Mouse (Mus musculus) liver, embryonic 14 days (tissue): ENCODE data around the gene Echdc1. TPM values are rescaled to one million over a fixed set of nuclear protein-coding genes. Genes with fewer than 3 reads are reported as not detected.

Experiments
- polyA plus RNA-seq: library from polyadenylated mRNA; depleted of rRNA; stranded (reverse); fragments of >200 nt; gene quantifications from 2 replicates; pipeline ENCODE4 v1.2.3, GENCODE M21; 2012; rRNA removed

Gene Echdc1
- polyA plus RNA-seq, result 11.0 and 11.8 TPM in 2 replicates

GRCm38 (mm10) chr10:29313064-29313638 is at the start of gene Echdc1:
TSS of gene Echdc1 (plus strand) at chr10:29313166.

GRCm38 (mm10) chr10:29362197-29362900 is 49.4 kb downstream of the Echdc1 start, which contains the start of gene Rnf146:
TSS of gene Rnf146 (minus strand) at chr10:29362442.

Other genes starting within 250 kb of the Echdc1 start
- 0.01 TPM in 1 of 2 replicates, not detected in the other for gene Soga3, start 169.3 kb upstream of the Echdc1 start, polyA plus RNA-seq
- not detected in 2 replicates for gene Gm49353, start 114.2 kb upstream of the Echdc1 start, polyA plus RNA-seq
- 0.02 TPM in 1 of 2 replicates, not detected in the other for gene 9330159F19Rik, start 101.6 kb upstream of the Echdc1 start, polyA plus RNA-seq
- 16.7 and 18.0 TPM in 2 replicates for gene Rnf146, start 49.3 kb downstream of the Echdc1 start, polyA plus RNA-seq
- gene Rspo3, start 222.7 kb downstream of the Echdc1 start, polyA plus RNA-seq, result 0.91 and 0.94 TPM in 2 replicates